Mouse (Mus musculus) right cerebral cortex, postnatal 25 days (tissue): ENCODE results near the gene Tulp1.

Experiments
- DNase-seq: peaks from one replicate; pipeline ENCODE4 v3.0.0; 2022

Tulp1 gene

GRCm38 (mm10) chr17:28312232-28313211 lies 52.5 kb downstream of the Tulp1 start:
- DNase-seq, result no peak

- DNase-seq, result no peak
Observed at GRCm38 (mm10) chr17:28311366-28312132, 53.5 kb downstream of the Tulp1 start.

GRCm38 (mm10) chr17:28310831-28311230 lies 54.2 kb downstream of the Tulp1 start:
- no peak for DNase-seq

GRCm38 (mm10) chr17:28308297-28309195 lies 56.5 kb downstream of the Tulp1 start:
- peak; percentile 74 for DNase-seq

GRCm38 (mm10) chr17:28305172-28305571 lies 59.9 kb downstream of the Tulp1 start:
- no peak for DNase-seq
